Mouse (Mus musculus) bone marrow macrophage, adult 2 months (primary cell): ENCODE data around the gene Pter.

Source experiments
- CTCF ChIP-seq: IDR thresholded peaks from 2 replicates; pipeline ENCODE4 v1.5.1; 2012; ENCODE audit warnings: low read depth, mild to moderate bottlenecking, low read length, moderate library complexity
- POLR2A ChIP-seq: IDR thresholded peaks from 2 replicates; pipeline ENCODE4 v1.6.1; 2012; ENCODE audit warnings: mild to moderate bottlenecking, low read depth, low read length, borderline replicate concordance

- TF ChIP-seq POLR2A (no peak), CTCF (no peak)
Observed at GRCm38 (mm10) chr2:13011973-13012372, 88.1 kb downstream of the Pter start.
